Mouse (Mus musculus) urinary bladder, postnatal 25 days (tissue): ENCODE results near the gene Syt9.
"Not testable (repeated sequence)": the region's sequence is repeated elsewhere in the genome, so short reads cannot be mapped to it uniquely, and the experiment has no call there.

ENCODE experiments used
- DNase-seq: peaks from one replicate; pipeline ENCODE4 v3.0.0; 2022; ENCODE audit warnings: low spot score

Gene Syt9

GRCm38 (mm10) chr7:107461699-107462440 is 91.3 kb downstream of the Syt9 start:
- no peak for DNase-seq

GRCm38 (mm10) chr7:107462962-107463361 is 92.4 kb downstream of the Syt9 start:
- DNase-seq: no peak

- no peak for DNase-seq
Measured at GRCm38 (mm10) chr7:107465081-107465480, 94.6 kb downstream of the Syt9 start.

DNA sequence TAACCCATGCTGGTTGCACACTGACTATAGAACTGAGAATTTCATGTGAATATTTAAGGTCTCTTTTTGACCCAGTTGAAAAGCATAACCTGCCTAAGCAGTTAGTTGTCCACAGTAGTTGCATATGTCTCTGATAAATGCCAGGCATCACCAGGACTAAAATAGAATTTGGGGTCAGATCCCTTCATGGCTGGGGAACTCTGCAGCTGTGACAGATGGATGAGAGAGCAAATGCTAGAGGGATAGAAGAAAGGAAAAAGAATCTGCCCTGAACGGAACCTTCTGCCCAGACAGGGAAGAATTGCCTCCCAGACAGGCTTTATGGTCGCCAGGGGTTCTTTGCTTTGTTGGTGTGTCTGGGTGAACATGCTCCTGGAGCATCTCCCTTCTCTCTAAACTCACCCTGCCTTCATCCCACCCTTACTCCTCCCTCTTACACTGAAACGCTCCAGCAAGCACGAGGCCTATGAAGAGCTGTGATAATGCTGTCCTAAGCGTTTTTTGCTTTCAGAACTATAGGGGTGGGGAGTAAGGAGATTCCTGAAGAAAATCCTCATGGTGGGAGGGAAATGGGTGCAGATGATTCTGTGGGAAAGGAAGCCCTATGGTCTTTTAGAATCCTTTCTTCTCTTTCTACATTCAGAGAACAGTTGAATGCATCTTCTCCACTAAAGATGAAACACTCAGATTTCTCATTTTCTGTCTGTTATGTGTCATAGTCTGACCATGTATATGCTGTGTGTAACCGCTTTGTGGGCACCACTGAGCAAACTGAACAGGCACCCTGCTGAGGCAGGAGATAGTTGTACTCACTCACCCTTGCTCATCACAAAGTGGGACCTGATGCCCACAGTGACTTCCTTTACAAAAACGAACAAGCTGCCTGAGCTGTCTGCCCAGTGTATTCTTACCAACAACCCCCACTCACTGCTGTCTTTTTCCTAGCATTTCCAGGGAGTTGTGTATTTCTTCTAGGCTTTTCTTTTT is 108.7 kb downstream of the Syt9 start:
- DNase-seq: no peak

DNA sequence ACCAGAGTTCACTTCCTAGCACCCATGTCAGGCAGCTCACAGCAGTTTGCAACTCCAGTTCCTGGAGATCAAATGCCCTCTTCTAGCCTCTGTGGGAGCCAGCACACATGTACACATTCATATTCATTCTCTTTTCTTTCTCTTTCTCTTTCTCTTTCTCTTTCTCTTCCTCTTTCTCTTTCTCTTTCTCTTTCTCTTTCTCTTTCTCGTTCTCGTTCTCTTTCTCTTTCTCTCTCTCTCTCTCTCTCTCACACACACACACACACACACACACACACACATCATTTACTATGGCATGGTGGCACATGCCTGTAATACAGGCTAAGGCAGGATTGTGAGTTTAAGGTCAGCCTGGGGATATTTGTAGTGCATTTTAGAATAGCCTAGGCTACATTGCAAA is 115.2 kb downstream of the Syt9 start:
- not testable (repeated sequence) for DNase-seq

GRCm38 (mm10) chr7:107495428-107495827 is 124.9 kb downstream of the Syt9 start:
- DNase-seq: no peak

GRCm38 (mm10) chr7:107496923-107497322 is 126.4 kb downstream of the Syt9 start:
- no peak for DNase-seq

- DNase-seq: no peak
Measured at GRCm38 (mm10) chr7:107500641-107501040, 130.1 kb downstream of the Syt9 start.

- DNase-seq: no peak
Measured at GRCm38 (mm10) chr7:107504761-107505712, 134.5 kb downstream of the Syt9 start.

DNA sequence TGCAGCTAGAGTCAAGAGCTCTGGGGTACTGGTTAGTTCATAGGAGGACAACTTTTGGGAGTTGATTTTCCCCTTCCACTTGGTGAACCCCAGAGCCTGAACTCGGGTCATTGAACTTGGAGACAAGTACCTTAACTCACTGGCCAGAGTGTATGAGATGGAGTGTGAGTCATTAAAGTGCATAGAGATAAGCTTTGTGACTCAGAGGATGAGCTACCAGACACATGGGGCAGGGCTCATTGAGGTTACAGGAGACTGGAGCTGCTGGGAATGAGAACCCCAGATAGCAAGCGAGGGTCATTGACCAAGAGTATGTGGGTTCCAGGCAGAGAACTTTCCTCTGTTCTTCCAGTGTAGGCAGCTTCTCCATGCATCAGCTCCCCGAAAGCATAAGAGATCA is 137.4 kb downstream of the Syt9 start:
- no peak for DNase-seq

GRCm38 (mm10) chr7:107509740-107510139 is 139.2 kb downstream of the Syt9 start:
- DNase-seq: no peak

GRCm38 (mm10) chr7:107516704-107517410 is 146.3 kb downstream of the Syt9 start:
- DNase-seq: no peak

DNA sequence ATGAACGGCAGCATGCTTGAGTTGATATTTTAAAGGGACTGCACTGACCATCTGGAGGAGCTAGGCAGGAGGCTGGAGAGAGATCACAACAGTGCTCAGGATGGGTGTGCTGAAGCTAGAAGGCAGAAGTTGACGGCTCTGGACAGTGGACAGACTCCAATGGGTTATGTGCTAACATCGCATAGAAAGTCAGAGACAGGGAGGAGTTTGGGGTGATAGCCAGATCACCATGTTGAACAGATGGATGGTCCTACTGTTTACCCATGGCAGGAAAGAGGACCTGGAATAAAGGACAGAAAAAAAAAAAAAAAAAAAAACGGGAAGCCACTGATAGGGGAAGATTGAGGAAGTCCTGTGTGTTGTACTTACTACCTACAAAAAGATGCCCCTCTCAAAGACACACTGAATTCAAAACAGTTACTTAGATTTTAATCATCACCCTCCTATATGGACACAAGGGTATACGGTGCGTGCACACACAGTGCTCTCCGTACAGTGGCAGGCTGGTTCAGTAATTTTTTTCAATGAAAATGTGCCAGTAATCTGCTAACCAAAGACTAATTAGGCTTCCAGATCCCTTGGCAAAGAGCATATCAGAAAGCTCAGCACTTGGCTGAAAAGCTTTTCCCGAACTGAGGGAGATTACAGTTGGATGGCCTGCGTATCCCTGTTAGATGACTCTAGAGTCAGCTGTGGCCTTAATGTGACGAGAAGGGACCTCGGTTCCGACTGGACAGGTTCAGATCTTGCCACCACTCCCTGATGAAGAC is 148.9 kb downstream of the Syt9 start:
- no peak for DNase-seq

DNA sequence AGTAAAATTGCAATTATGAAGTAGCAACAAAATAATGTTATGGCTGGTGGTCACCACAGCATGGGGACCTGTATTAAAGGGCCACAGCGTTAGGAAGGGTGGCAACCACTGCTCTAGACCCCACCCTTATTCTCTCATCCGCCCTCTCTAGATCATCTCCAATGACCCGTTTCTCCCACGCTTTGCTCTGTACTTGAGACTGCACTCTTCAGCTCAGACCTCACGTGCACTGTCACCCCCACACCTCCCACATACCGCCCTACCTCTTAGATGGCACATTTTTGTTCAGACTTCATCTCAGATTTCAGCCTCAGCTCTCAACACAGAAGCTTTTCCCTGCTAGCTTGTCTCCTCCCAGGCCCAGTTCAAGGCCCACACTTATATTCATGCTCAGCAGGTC is 150.9 kb downstream of the Syt9 start:
- no peak for DNase-seq

- peak; percentile 31 for DNase-seq
Measured at GRCm38 (mm10) chr7:107526299-107526698, 155.8 kb downstream of the Syt9 start.

GRCm38 (mm10) chr7:107528169-107528772 is 157.7 kb downstream of the Syt9 start:
- DNase-seq: no peak

GRCm38 (mm10) chr7:107529364-107529763 is 158.8 kb downstream of the Syt9 start:
- no peak for DNase-seq

DNA sequence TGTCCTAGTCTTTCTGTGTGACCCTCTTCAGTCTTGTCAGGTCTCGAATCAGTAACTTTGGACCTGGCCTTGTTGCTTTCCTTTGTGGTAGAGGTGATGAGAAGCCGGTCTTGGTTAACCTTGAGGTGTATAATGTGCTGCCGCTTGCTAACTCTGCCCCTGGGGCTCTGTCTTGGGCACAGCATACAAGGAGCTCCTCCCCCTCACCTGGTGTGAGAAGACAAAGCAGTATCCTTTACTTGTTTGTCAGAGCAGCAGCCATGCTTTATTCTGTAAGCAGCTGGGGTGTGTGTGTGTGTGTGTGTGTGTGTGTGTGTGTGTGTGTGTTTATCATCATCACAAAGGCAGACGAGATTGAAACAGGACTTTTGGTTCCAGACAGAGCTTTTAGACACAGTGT is 164.8 kb downstream of the Syt9 start:
- DNase-seq: no peak

GRCm38 (mm10) chr7:107536516-107536915 is 166.0 kb downstream of the Syt9 start:
- no peak for DNase-seq

DNA sequence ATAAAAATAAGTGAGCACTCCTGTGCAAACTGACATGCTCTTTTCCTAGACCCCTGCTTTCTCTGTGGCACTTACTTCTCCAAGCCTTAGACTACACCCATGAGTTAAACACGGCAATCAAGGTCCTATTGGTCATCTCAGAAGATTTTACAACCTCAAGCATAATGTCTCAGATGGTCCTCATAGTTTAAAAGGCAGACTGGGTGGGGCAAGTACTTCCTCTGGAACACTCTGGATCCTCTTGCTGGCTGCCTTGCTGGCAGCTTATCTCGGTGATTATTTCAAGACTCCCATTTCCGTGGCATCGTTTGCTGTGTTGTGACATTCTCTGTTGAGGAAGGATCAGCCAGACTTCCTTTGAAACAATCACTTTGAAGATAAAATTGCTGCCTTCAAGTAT is 169.5 kb downstream of the Syt9 start:
- no peak for DNase-seq
